Mouse (Mus musculus) MEL (cell line): ENCODE results near the gene Zfp326.

ENCODE experiments used
- CTCF ChIP-seq, 3 experiments: IDR thresholded peaks in 2 of 3; conservative IDR thresholded peaks in 1 of 3; 2 replicates each; pipeline ENCODE4 v1.5.1; 2011 to 2012; ENCODE audit warnings: low read length in 3 of 3, low read depth in 2 of 3, mild to moderate bottlenecking in 2 of 3, improper control_type of control experiment in 1 of 3, inconsistent platforms in 1 of 3, mixed read lengths in 1 of 3, moderate library complexity in 1 of 3; ENCODE audit not compliant: control insufficient read depth in 1 of 3, insufficient read depth in 1 of 3, poor library complexity in 1 of 3, severe bottlenecking in 1 of 3
- EP300 ChIP-seq, 2 experiments: IDR thresholded peaks; 2 replicates each; pipeline ENCODE4 v1.6.1; 2011; ENCODE audit warnings: improper control_type of control experiment in 2 of 2, low read length in 2 of 2, low read depth in 1 of 2, mild to moderate bottlenecking in 1 of 2
- GABPA ChIP-seq: IDR thresholded peaks from 2 replicates; pipeline ENCODE4 v1.6.1; 2012; ENCODE audit warnings: low read depth, mild to moderate bottlenecking, inconsistent platforms, low read length, improper control_type of control experiment, moderate library complexity
- MAFK ChIP-seq: IDR thresholded peaks from 2 replicates; pipeline ENCODE4 v1.6.1; 2011; ENCODE audit warnings: low read depth, mild to moderate bottlenecking, low read length, improper control_type of control experiment, borderline replicate concordance
- MAX ChIP-seq: IDR thresholded peaks from 2 replicates; pipeline ENCODE4 v1.6.1; 2011; ENCODE audit warnings: low read length, improper control_type of control experiment
- MXI1 ChIP-seq: IDR thresholded peaks from 2 replicates; pipeline ENCODE4 v1.6.1; 2011; ENCODE audit warnings: mild to moderate bottlenecking, low read depth, low read length, improper control_type of control experiment
- MYB ChIP-seq: IDR thresholded peaks from 2 replicates; pipeline ENCODE4 v1.6.1; 2011; ENCODE audit warnings: mild to moderate bottlenecking, low read depth, low read length, improper control_type of control experiment
- MYC ChIP-seq: IDR thresholded peaks from 2 replicates; pipeline ENCODE4 v1.6.1; 2011; ENCODE audit warnings: low read depth, mild to moderate bottlenecking, low read length, improper control_type of control experiment, moderate library complexity
- NELFE ChIP-seq: IDR thresholded peaks from 2 replicates; pipeline ENCODE4 v1.6.1; 2011; ENCODE audit warnings: low read depth, low read length, improper control_type of control experiment
- POLR2A ChIP-seq, 2 experiments: IDR thresholded peaks; 2 replicates each; pipeline ENCODE4 v1.6.1; 2011 to 2012; ENCODE audit warnings: low read length in 2 of 2, mild to moderate bottlenecking in 2 of 2, control low read depth in 1 of 2, improper control_type of control experiment in 1 of 2, low read depth in 1 of 2, moderate library complexity in 1 of 2; ENCODE audit not compliant: control insufficient read depth in 1 of 2, insufficient read depth in 1 of 2, poor library complexity in 1 of 2
- USF1 ChIP-seq: IDR thresholded peaks from 2 replicates; pipeline ENCODE4 v1.6.1; 2014; ENCODE audit warnings: low read depth, mild to moderate bottlenecking, inconsistent platforms, low read length, improper control_type of control experiment, moderate library complexity
- ZC3H11A ChIP-seq: IDR thresholded peaks from 2 replicates; pipeline ENCODE4 v1.6.1; 2012; ENCODE audit warnings: low read depth, mild to moderate bottlenecking, inconsistent platforms, low read length, improper control_type of control experiment
- ZMIZ1 ChIP-seq: IDR thresholded peaks from 2 replicates; pipeline ENCODE4 v1.6.1; 2012; ENCODE audit warnings: low read depth, mild to moderate bottlenecking, inconsistent platforms, low read length, improper control_type of control experiment, moderate library complexity
- ZNF384 ChIP-seq: IDR thresholded peaks from 2 replicates; pipeline ENCODE4 v1.6.1; 2012; ENCODE audit warnings: low read depth, mild to moderate bottlenecking, inconsistent platforms, low read length, improper control_type of control experiment

- TF ChIP-seq ZC3H11A (no peak), ZNF384 (no peak), CTCF (IDR thresholded peaks at IDR 0.05 in 2 of 3, conservative IDR thresholded peaks at IDR 0.05 in 1 of 3; ENCODE audit: control insufficient read depth in 1 of 3, insufficient read depth in 1 of 3, low read depth in 2 of 3, low read length in 3 of 3, poor library complexity in 1 of 3, severe bottlenecking in 1 of 3) (no peak), POLR2A (IDR thresholded peaks at IDR 0.05; ENCODE audit: control insufficient read depth in 1 of 2, insufficient read depth in 1 of 2, low read depth in 1 of 2, low read length in 2 of 2, poor library complexity in 1 of 2) (no peak), ZMIZ1 (no peak), MAX (no peak), MYC (no peak), MYB (no peak), MXI1 (no peak), EP300 (IDR thresholded peaks at IDR 0.05; ENCODE audit: low read depth in 1 of 2, low read length in 2 of 2) (no peak), MAFK (no peak), GABPA (no peak), NELFE (no peak), USF1 (no peak)
Observed at GRCm38 (mm10) chr5:105832140-105832539, 44.2 kb upstream of the Zfp326 start.
